Mouse (Mus musculus) left cerebral cortex, adult 11 months (tissue): Measurements from ENCODE around the gene C4b.

Experiments
- DNase-seq: peaks from one replicate; pipeline ENCODE4 v3.0.0; 2022; ENCODE audit warnings: low spot score

Gene C4b

DNA sequence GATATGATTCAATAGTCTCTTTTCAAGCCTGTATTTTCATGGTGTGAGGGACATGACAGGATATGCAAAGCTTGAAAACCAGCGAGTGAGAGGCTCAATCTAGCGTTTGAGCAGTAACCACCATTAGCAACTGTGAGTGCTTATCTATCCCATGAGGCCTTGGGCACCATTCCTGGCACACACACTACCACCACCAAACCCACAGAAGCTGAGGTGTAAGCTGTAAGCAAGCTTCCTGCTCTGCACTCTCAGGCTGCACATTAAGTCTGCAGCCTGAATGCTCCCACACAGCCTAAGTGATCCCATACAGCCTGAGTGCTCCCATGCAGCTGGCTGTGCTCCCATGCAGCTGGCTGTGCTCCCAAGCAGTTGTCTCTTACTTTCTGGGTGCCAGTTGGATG lies 43.0 kb downstream of the C4b start:
- DNase-seq: no peak

- DNase-seq: peak; percentile 62
These were observed 43.9 kb downstream of the C4b start for GRCm38 (mm10) chr17:34699575-34700408.

- DNase-seq: no peak
These were observed 50.8 kb downstream of the C4b start for GRCm38 (mm10) chr17:34692906-34693305.

DNA sequence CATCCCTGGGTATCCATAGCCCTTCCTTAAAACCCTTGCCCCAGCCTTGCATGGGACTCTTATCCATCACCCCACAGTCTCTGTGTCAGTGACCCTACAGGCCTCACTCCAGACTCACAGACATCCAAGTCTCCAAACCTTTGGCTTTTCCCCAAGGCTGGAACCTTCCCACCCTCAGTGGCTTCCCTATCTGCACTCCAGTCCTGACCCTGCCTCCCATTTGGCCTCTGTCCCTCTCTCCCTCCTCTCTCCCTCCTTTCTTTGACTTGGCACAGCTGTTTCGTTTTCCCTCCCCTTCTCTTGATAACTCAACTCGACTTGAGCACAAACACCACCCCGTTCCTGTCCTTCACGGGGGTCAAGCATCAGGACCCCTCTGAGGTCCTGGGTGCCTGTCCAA lies 53.2 kb downstream of the C4b start:
- no peak for DNase-seq

DNA sequence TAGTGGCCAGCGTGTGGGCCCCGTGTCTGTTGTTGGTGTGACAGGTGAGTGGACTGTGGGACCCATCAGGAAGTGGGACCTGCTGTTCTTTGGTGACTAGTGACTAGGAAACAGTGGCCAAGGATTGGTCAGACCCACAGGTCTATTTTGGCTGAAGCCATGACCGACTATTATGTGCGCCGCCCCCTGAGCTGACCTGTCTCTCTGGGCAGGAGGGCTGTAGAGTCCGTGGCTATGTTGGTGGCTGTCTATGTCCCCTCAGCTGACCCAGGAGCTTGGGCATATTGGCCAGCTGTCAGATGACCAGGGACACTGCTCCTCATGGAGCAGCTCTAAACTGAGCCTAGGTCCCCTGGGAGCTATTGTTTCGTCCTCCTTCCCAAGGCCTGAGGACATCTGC lies 54.8 kb downstream of the C4b start:
- DNase-seq: no peak

DNA sequence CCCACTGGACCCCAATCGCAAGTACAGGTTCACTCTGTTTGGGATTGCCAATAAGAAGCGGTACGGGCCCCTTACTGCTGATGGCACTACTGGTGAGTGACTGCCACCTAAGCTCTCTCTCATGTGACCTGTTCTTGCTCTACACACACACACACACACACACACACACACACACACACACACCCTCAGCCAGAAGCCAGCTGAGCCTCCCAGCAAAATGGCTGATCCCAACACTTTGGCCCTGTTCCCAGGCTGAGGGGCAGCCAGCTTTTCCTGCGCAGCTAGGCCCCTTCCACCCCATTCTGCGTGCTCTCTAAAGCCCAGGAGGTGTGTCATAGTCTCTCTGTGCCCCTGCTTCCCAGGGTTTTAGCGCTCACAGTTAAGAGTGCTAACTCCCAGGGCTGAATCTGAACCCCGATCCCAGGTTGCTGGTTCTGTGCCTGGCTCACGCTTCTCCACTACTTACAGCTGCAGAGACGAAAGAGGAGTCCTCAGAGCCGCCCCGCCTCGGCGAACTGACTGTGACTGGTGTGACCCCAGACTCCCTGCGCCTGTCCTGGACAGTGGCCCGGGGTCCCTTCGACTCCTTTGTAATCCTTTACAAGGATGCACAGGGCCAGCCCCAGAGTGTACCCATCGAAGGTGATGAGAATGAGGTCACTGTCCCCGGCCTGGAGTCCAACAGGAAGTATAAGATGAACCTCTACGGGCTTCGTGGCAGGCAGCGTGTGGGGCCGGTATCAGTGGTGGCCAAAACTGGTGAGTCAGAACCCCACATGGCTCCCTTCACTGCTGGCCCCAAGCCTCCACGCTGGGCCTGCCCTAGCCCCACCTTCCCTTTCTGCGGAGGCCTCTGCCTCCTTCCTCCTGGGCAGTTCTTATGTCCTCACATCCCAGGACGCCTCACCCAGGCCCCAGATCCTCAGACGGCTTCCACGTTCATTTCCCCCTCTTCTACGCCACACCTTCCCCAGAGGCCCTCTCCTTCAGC lies 58.3 kb downstream of the C4b start:
- DNase-seq: no peak

- DNase-seq: no peak
These were observed 59.3 kb downstream of the C4b start for GRCm38 (mm10) chr17:34684253-34684893.

- DNase-seq: no peak
These were observed 59.9 kb downstream of the C4b start for GRCm38 (mm10) chr17:34683686-34684220.

GRCm38 (mm10) chr17:34683179-34683578 lies 60.5 kb downstream of the C4b start:
- DNase-seq: no peak

DNA sequence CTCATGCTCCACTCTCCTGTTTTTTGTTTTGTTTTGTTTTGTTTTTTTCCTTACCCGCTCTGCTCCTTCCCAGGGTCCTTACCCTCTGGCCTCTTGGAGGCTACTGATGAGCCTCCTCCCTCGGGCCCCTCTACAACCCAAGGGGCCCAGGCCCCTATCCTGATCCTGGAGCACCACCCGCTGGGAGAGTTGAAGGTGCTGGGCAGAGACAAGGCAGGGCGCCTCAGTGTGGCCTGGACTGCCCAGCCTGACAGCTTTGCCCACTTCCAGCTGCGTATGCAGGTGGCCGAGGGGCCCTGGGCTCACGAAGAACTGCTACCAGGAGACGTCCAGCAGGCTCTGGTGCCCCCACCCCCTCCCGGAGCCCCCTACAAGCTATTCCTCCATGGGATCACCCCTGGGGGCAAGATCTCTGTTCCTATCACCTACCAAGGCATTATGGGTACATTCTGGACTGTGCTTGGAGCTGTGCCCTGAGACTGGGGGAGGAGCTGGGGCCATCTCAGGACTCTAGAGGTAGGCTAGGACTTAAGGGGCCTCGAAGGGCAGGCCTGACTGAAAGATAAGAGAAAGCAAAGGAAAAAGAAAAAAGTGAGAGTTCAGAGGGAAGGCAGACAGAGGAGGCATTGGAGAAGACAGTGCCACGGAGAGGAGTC lies 61.7 kb downstream of the C4b start:
- DNase-seq: no peak

- DNase-seq: no peak
These were observed 62.5 kb downstream of the C4b start for GRCm38 (mm10) chr17:34681132-34681571.

GRCm38 (mm10) chr17:34680621-34681020 lies 63.1 kb downstream of the C4b start:
- no peak for DNase-seq

- no peak for DNase-seq
These were observed 63.5 kb downstream of the C4b start for GRCm38 (mm10) chr17:34680191-34680590.
